Mouse (Mus musculus): Measurements from ENCODE around the gene Ciapin1. TPM values are rescaled to one million over a fixed set of nuclear protein-coding genes. Genes with fewer than 3 reads are reported as not detected.
A peak's percentile ranks its signal among the peaks of the same experiment; 100 is the strongest.
"Not testable (repeated sequence)": the region's sequence is repeated elsewhere in the genome, so short reads cannot be mapped to it uniquely, and the experiment has no call there.

Ciapin1 gene
- polyA plus RNA-seq, 1 experiment, result 115 TPM

DNA sequence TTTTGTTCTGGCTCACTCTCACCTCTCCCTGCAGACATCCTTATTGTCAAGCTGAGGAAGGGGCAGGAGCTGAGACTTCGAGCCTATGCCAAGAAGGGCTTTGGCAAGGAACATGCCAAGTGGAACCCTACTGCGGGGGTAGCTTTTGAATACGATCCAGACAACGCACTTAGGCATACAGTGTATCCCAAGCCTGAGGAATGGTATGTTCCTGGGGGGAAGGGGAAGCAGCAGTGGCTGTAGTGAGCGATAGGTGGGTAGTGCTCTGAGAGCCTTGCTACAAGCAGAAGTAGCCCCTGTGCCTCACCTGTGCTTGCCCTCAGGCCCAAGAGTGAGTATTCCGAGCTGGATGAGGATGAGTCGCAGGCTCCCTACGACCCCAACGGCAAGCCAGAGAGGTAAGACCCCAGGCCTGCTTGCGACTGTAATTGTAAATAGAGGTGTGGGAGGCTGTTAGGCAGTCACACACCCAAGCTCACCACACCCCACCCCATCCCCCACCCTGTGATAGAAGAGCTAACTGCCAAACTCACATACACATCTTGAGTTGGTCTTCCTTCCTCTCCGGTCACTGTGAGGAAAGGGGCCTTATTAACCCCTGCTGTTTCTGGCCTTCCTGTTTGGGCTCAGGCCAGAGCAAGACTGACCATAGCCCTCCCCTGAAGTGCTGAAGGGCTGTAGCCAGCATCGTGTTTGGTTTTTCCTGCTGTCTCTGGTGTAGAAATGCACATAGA lies 24.5 kb upstream of the Ciapin1 start:
- peaks cover 53% of the 10 kb centered on the region for H3K36me3 ChIP-seq (ENCODE audit: control insufficient read depth, insufficient read depth)
- no peak overlapping the region for H3ac ChIP-seq (ENCODE audit: control insufficient read depth, insufficient read length, low read depth)
- H3K79me2 ChIP-seq (ENCODE audit: control insufficient read depth, insufficient read depth), result peaks cover 30% of the 10 kb centered on the region
- peaks cover 15% of the 10 kb centered on the region for H3K79me3 ChIP-seq (ENCODE audit: low read depth)
- no peaks in the 10 kb centered on the region for H3K27me3 ChIP-seq (ENCODE audit: control insufficient read depth, insufficient read depth, insufficient read length)
- TF ChIP-seq MYOG (IDR thresholded peaks at IDR 0.05; ENCODE audit: control insufficient read depth, extremely low read depth, insufficient read length), result no peak
- no peak for TF ChIP-seq USF1 (IDR thresholded peaks at IDR 0.05; ENCODE audit: low read depth)
- no peak for TF ChIP-seq FOSL1 (IDR thresholded peaks at IDR 0.05; ENCODE audit: insufficient read depth, low read length, poor library complexity, severe bottlenecking)
- no peak for TF ChIP-seq CTCF (IDR thresholded peaks at IDR 0.05; ENCODE audit: control insufficient read depth, insufficient read depth, insufficient read length)
- TF ChIP-seq CEBPB (IDR thresholded peaks at IDR 0.05; ENCODE audit: low read depth), result no peak
- no peak for TF ChIP-seq MYOD1 (IDR thresholded peaks at IDR 0.05; ENCODE audit: control insufficient read depth, insufficient read length, low read depth)
- no peak for TF ChIP-seq MAX (IDR thresholded peaks at IDR 0.05)
- no peak overlapping the region for H3K4me3 ChIP-seq (ENCODE audit: insufficient read depth, poor library complexity, severe bottlenecking)

DNA sequence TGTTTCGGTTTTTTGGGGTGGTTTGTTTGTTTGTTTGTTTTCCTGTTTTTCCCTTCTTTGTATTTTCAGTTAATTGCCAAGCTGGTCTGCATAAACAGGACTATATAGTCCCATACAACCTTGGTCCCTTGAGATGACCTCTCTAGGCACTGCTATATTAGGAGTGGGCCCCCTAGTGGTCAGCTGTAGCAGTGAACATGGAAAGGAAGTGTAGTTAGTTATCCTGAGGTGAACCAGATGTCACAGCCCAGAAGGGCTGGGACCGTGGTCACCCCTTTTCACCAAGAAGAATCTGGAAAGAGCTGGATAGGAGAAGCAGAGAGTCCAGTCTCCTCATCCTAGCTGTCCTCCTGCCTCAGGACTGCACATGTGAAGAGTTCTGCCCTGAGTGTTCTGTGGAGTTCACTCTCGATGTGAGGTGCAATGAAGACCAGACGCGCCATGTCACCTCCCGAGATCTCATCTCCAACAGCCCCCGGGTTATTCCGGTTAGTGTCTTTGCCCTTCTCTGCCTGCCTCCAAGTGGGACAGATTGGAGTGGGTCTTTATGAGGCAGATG lies 23.3 kb upstream of the Ciapin1 start:
- TF ChIP-seq CTCF (IDR thresholded peaks at IDR 0.05; ENCODE audit: control insufficient read depth, insufficient read depth, insufficient read length) (peak; percentile 58), FOSL1 (IDR thresholded peaks at IDR 0.05; ENCODE audit: insufficient read depth, low read length, poor library complexity, severe bottlenecking) (no peak)
- no peaks in the 10 kb centered on the region for H3K27me3 ChIP-seq (ENCODE audit: control insufficient read depth, insufficient read depth, insufficient read length)
- peaks cover 16% of the 10 kb centered on the region for H3K79me3 ChIP-seq (ENCODE audit: low read depth)
- H3K79me2 ChIP-seq (ENCODE audit: control insufficient read depth, insufficient read depth), result peaks cover 33% of the 10 kb centered on the region
- no peak overlapping the region for H3ac ChIP-seq (ENCODE audit: control insufficient read depth, insufficient read length, low read depth)
- H3K36me3 ChIP-seq (ENCODE audit: control insufficient read depth, insufficient read depth), result peaks cover 53% of the 10 kb centered on the region
- no peak overlapping the region for H3K4me3 ChIP-seq (ENCODE audit: insufficient read depth, poor library complexity, severe bottlenecking)

DNA sequence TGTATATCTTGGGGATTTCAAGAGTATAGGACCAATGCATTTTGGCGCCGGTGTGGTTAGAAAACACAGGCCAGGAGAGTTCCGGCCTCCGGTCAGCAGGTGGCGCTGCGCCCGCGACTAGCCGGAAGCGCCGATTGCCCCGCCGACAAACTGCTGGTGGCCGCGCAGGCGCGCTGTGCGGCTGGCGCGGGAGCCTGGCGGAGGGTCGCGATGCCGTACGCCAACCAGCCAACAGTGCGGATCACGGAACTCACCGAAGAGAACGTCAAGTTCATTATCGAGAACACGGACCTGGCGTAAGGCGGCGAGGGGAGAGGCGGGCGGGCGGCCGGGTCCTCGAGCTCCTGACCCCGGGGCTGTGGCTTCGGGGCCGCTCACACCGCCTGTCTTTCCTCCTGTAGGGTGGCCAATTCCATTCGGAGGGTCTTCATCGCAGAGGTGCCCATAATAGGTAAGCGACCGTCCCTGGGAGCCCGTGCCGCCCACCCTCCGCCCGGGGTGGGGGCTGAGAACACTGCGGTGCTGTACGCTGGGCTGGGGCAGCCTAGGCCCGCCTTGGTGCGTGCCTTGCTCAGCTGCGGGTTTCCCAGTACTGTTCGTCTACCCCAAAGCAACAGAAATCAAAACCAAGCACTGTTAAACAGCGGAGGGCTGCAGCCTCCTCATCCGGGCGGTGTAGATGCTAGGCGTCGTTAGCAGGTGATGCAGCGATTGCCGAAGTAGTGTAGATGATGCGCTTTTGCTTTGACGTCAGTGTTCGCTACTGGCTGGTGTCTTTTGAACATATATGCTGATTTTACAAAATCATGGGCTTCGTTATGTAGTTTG lies 19.4 kb upstream of the Ciapin1 start, which contains the start of gene Polr2c:
TSS of gene Polr2c (plus strand) at position 105 of the 828 bp plus-strand sequence.
- peak within 1 kb of the TSS; percentile 91 for H3K4me3 ChIP-seq (ENCODE audit: insufficient read depth, poor library complexity, severe bottlenecking)
- H3K79me2 ChIP-seq (ENCODE audit: control insufficient read depth, insufficient read depth), result peaks cover 33% of the 10 kb centered on the region
- TF ChIP-seq USF1 (IDR thresholded peaks at IDR 0.05; ENCODE audit: low read depth) (no peak), CEBPB (IDR thresholded peaks at IDR 0.05; ENCODE audit: low read depth) (no peak), CTCF (IDR thresholded peaks at IDR 0.05; ENCODE audit: control insufficient read depth, insufficient read depth, insufficient read length) (peak; percentile 90), MYOG (IDR thresholded peaks at IDR 0.05; ENCODE audit: control insufficient read depth, extremely low read depth, insufficient read length) (no peak), MYOD1 (IDR thresholded peaks at IDR 0.05; ENCODE audit: control insufficient read depth, insufficient read length, low read depth) (no peak), FOSL1 (IDR thresholded peaks at IDR 0.05; ENCODE audit: insufficient read depth, low read length, poor library complexity, severe bottlenecking) (no peak), MAX (IDR thresholded peaks at IDR 0.05) (peak; percentile 31)
- H3K79me3 ChIP-seq (ENCODE audit: low read depth), result peaks cover 16% of the 10 kb centered on the region
- H3K27me3 ChIP-seq (ENCODE audit: control insufficient read depth, insufficient read depth, insufficient read length), result no peaks in the 10 kb centered on the region
- peaks cover 25% of the 10 kb centered on the region for H3K36me3 ChIP-seq (ENCODE audit: control insufficient read depth, insufficient read depth)
- H3ac ChIP-seq (ENCODE audit: control insufficient read depth, insufficient read length, low read depth), result peak within 1 kb of the TSS; percentile 97

DNA sequence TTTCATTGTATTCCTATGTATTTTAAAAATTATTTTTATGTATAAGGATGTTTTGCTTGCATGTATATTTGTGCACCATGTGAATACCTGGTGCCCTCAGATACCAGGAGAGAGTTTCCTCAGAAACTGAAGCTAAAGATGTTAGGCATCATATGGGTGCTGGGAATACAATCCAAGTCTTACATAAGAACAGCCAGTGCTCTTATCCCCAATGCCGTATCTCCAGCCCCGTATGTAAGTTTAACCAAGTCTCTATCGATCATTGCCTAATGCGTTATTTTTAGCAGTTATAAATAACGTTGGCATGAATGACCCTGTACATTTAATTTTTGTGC lies 18.8 kb upstream of the Ciapin1 start:
- TF ChIP-seq CTCF (IDR thresholded peaks at IDR 0.05; ENCODE audit: control insufficient read depth, insufficient read depth, insufficient read length) (no peak), MYOD1 (IDR thresholded peaks at IDR 0.05; ENCODE audit: control insufficient read depth, insufficient read length, low read depth) (no peak), USF1 (IDR thresholded peaks at IDR 0.05; ENCODE audit: low read depth) (no peak), FOSL1 (IDR thresholded peaks at IDR 0.05; ENCODE audit: insufficient read depth, low read length, poor library complexity, severe bottlenecking) (no peak), MYOG (IDR thresholded peaks at IDR 0.05; ENCODE audit: control insufficient read depth, extremely low read depth, insufficient read length) (no peak), MAX (IDR thresholded peaks at IDR 0.05) (no peak), CEBPB (IDR thresholded peaks at IDR 0.05; ENCODE audit: low read depth) (no peak)
- Histone ChIP-seq H3K79me3 (ENCODE audit: low read depth) (peaks cover 16% of the 10 kb centered on the region), H3K27me3 (ENCODE audit: control insufficient read depth, insufficient read depth, insufficient read length) (no peaks in the 10 kb centered on the region), H3ac (ENCODE audit: control insufficient read depth, insufficient read length, low read depth) (no peak overlapping the region), H3K36me3 (ENCODE audit: control insufficient read depth, insufficient read depth) (peaks cover 20% of the 10 kb centered on the region), H3K4me3 (ENCODE audit: insufficient read depth, poor library complexity, severe bottlenecking) (no peak overlapping the region), H3K79me2 (ENCODE audit: control insufficient read depth, insufficient read depth) (peaks cover 33% of the 10 kb centered on the region)

DNA sequence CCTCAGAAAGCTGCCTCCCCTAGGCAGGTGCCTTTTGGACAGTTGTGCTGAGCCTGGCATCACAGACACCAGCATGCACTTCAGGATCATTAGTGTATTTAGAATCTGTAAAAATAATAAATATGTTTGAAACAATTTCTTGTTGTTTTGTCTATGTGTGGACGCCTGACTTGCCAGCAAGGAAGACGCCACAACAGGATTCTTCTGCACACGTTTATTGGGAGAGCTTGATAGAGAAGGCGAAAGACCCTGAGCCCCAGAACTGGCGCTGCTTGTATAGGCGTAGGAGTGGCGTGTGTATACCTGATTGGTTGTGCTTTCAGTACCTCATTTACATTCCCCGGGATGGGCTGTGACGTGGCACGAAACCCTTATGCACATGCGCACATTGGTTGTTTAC lies 16.6 kb upstream of the Ciapin1 start:
- H3K36me3 ChIP-seq (ENCODE audit: control insufficient read depth, insufficient read depth), result peaks cover 11% of the 10 kb centered on the region
- not testable (repeated sequence) for H3K4me3 ChIP-seq (ENCODE audit: insufficient read depth, poor library complexity, severe bottlenecking); H3ac ChIP-seq (ENCODE audit: control insufficient read depth, insufficient read length, low read depth); H3K27me3 ChIP-seq (ENCODE audit: control insufficient read depth, insufficient read depth, insufficient read length)
- H3K79me3 ChIP-seq (ENCODE audit: low read depth), result peaks cover 14% of the 10 kb centered on the region
- peaks cover 24% of the 10 kb centered on the region for H3K79me2 ChIP-seq (ENCODE audit: control insufficient read depth, insufficient read depth)
